ENCODE assay signal across 9 mouse cellular contexts in the genomic region with DNA sequence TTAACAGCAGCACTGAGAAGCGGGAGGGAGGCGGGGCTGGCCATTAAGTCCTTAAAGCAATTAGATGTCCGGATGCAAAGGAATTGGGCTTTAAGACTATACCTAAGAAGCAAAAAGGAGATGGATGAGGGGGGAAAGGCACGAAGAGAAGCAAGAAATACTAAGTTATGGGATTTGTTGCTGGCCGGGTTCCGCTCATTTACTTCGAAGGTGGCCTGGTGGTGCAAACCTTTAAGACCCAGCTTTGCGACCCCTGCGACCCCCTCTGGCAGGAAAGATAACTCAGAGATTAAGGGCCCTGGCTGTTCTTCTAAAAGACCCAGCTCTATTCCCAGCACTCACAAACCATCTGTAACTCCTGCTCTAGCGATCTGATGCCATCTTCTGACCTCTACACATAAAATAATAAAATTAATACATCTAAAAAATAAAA. TPM values are rescaled to one million over a fixed set of nuclear protein-coding genes. Genes with fewer than 3 reads are reported as not detected.
DNase-seq lines count a peak whose midpoint lies in the region; ATAC-seq and TF ChIP-seq lines count a peak whose summit lies in the region.
"Had no signal": no experiment of that assay in that cellular context is flagged by ENCODE, and none has a peak within 500 bp of the region (broad histone marks: within the 10 kb centered on the region; RNA-seq: fewer than 3 reads in every experiment).

No protein-coding gene starts in this region.

- peak overlapping the region; percentile 52 for H3K4me2 ChIP-seq in forebrain, embryonic 11.5 days (ENCODE audit: low read depth, low read length, severe bottlenecking)
- H3K4me2 ChIP-seq in limb, embryonic 12.5 days = peak overlapping the region; percentile 64
- H3K4me2 ChIP-seq in neural tube, embryonic 15.5 days = peak overlapping the region; percentile 71

- no peaks in the 10 kb centered on the region for H3K27me3 ChIP-seq in forebrain, embryonic 11.5 days (ENCODE audit: control insufficient read depth, insufficient read depth, low read length)
- peaks cover 15% of the 10 kb centered on the region for H3K27me3 ChIP-seq in limb, embryonic 12.5 days
- 0 out of 2 replicates have a peak, but pooled peaks cover 4% of the 10 kb centered on the region for H3K27me3 ChIP-seq in neural tube, embryonic 15.5 days (replicated peaks)

- H3K9ac ChIP-seq in forebrain, embryonic 11.5 days (ENCODE audit: low read length) = peak overlapping the region; percentile 21
- no peak overlapping the region; the same call in 1 of the 2 replicates for H3K9ac ChIP-seq in limb, embryonic 12.5 days (replicated peaks)
- H3K9ac ChIP-seq in neural tube, embryonic 15.5 days (replicated peaks) = peak overlapping the region; percentile 32; the same call in 1 of the 2 replicates

- ATAC-seq in forebrain, embryonic 11.5 days (replicated peaks; ENCODE audit: low FRiP score) = 0 out of 2 replicates have a peak, but pooled peaks have one; percentile 1
- ATAC-seq in limb, embryonic 12.5 days (ENCODE audit: insufficient number of reproducible peaks, insufficient read depth, low FRiP score, low TSS enrichment, low read depth) = no peak
- ATAC-seq in neural tube, embryonic 15.5 days (ENCODE audit: low FRiP score) = 0 out of 2 replicates have a peak, but pooled peaks have one; percentile 29

- peaks cover 3% of the 10 kb centered on the region; the same call in 1 of the 2 replicates for H3K4me1 ChIP-seq in lung, adult 2 months (ENCODE audit: control insufficient read depth, insufficient read depth, low read length)
- H3K4me1 ChIP-seq in forebrain, embryonic 11.5 days (replicated peaks; ENCODE audit: control insufficient read depth, insufficient read depth, low read length) = peaks cover 7% of the 10 kb centered on the region; the same call in 1 of the 2 replicates
- peaks cover 14% of the 10 kb centered on the region for H3K4me1 ChIP-seq in limb, embryonic 12.5 days (replicated peaks)
- peaks cover 22% of the 10 kb centered on the region for H3K4me1 ChIP-seq in neural tube, embryonic 15.5 days

- H3K27ac ChIP-seq in forebrain, embryonic 11.5 days (ENCODE audit: low read depth, low read length) = no peak overlapping the region
- H3K27ac ChIP-seq in limb, embryonic 12.5 days = no peak overlapping the region
- H3K27ac ChIP-seq in neural tube, embryonic 15.5 days (replicated peaks) = no peak overlapping the region; the same call in 1 of the 2 replicates

- no peaks in the 10 kb centered on the region for H3K9me3 ChIP-seq in forebrain, embryonic 11.5 days (ENCODE audit: control insufficient read depth, low read length)
- no peaks in the 10 kb centered on the region for H3K9me3 ChIP-seq in limb, embryonic 12.5 days
- H3K9me3 ChIP-seq in neural tube, embryonic 15.5 days (replicated peaks) = no peaks in the 10 kb centered on the region

- H3K36me3 ChIP-seq in forebrain, embryonic 11.5 days (ENCODE audit: control insufficient read depth, insufficient read depth, low read length) = no peaks in the 10 kb centered on the region
- H3K36me3 ChIP-seq in limb, embryonic 12.5 days = no peaks in the 10 kb centered on the region
- no peaks in the 10 kb centered on the region for H3K36me3 ChIP-seq in neural tube, embryonic 15.5 days

- no peak for DNase-seq in lung, adult 2 months
- DNase-seq in lung, postnatal 4 days = no peak
- peak; percentile 70 for DNase-seq in forebrain, embryonic 11.5 days (ENCODE audit: low spot score)
- DNase-seq in spleen, postnatal 10 days (ENCODE audit: low spot score in 2 of 2) = no peak
- no peak for DNase-seq in frontal cortex, postnatal 10 days (ENCODE audit: low spot score in 2 of 2)
- no peak for DNase-seq in yolk sac, embryonic 10.5 days (ENCODE audit: low spot score)

- no peak for TF ChIP-seq CTCF in lung, adult 2 months (IDR thresholded peaks at IDR 0.05; ENCODE audit: insufficient read depth, low read length)

- 14% methylated on average over 10 of the region's 10 CpGs for WGBS in lung, adult 2 months
- 2% methylated on average over 10 of the region's 10 CpGs for WGBS in forebrain, embryonic 11.5 days
- 6% methylated on average over 10 of the region's 10 CpGs for WGBS in limb, embryonic 12.5 days
- 5% methylated on average over 10 of the region's 10 CpGs for WGBS in neural tube, embryonic 15.5 days

- H3K4me3 ChIP-seq in lung, adult 2 months (replicated peaks; ENCODE audit: extremely low read depth, low read depth, low read length) = peak overlapping the region; percentile 52
- peak overlapping the region; percentile 32 for H3K4me3 ChIP-seq in forebrain, embryonic 11.5 days (ENCODE audit: low read depth, low read length)
- H3K4me3 ChIP-seq in limb, embryonic 12.5 days (replicated peaks) = peak overlapping the region; percentile 41
- H3K4me3 ChIP-seq in neural tube, embryonic 15.5 days (replicated peaks) = peak overlapping the region; percentile 39

- TF ChIP-seq POLR2A in lung, adult 2 months (IDR thresholded peaks at IDR 0.05; ENCODE audit: borderline replicate concordance, extremely low read depth, low read depth, low read length) = no peak

RNA-seq across cellular contexts. Expression of a gene that starts 0.5 kb away (rescaled TPM):
- 26.2 and 35.8 TPM in 2 replicates for polyA plus RNA-seq in lung, adult 2 months (2012; rRNA removed)
- 4.5 and 6.8 TPM in 2 replicates for polyA plus RNA-seq in forebrain, embryonic 11.5 days (2014; fragmentation: Nextera tagmentation; extraction: Ambion mirVana)
- 0.38 and 0.88 TPM in 2 replicates for polyA plus RNA-seq in limb, embryonic 12.5 days (2016; fragmentation: Nextera tagmentation; extraction: Ambion mirVana)
- 1.5 and 1.7 TPM in 2 replicates for polyA plus RNA-seq in neural tube, embryonic 15.5 days (2015; fragmentation: Nextera tagmentation; extraction: Ambion mirVana)

RNA-seq across cellular contexts. Expression of a gene that starts 10.5 kb away (rescaled TPM):
- 3.3 and 3.8 TPM in 2 replicates for polyA plus RNA-seq in lung, adult 2 months (2012; rRNA removed)
- polyA plus RNA-seq in forebrain, embryonic 11.5 days (2014; fragmentation: Nextera tagmentation; extraction: Ambion mirVana) = 5.8 and 6.0 TPM in 2 replicates
- polyA plus RNA-seq in limb, embryonic 12.5 days (2016; fragmentation: Nextera tagmentation; extraction: Ambion mirVana) = 4.8 TPM in 2 replicates
- 197 and 226 TPM in 2 replicates for polyA plus RNA-seq in neural tube, embryonic 15.5 days (2015; fragmentation: Nextera tagmentation; extraction: Ambion mirVana)

RNA-seq across cellular contexts. Expression of a gene that starts 23.7 kb away (rescaled TPM):
- polyA plus RNA-seq in lung, adult 2 months (2012; rRNA removed) = 52.0 and 64.6 TPM in 2 replicates
- polyA plus RNA-seq in forebrain, embryonic 11.5 days (2014; fragmentation: Nextera tagmentation; extraction: Ambion mirVana) = 13.9 and 14.4 TPM in 2 replicates
- polyA plus RNA-seq in limb, embryonic 12.5 days (2016; fragmentation: Nextera tagmentation; extraction: Ambion mirVana) = 17.1 and 17.4 TPM in 2 replicates
- polyA plus RNA-seq in neural tube, embryonic 15.5 days (2015; fragmentation: Nextera tagmentation; extraction: Ambion mirVana) = 23.1 and 24.0 TPM in 2 replicates

RNA-seq across cellular contexts. Expression of a gene that starts 24.2 kb away (rescaled TPM):
- polyA plus RNA-seq in lung, adult 2 months (2012; rRNA removed) = 0.08 TPM in 1 of 2 replicates, not detected in the other
- polyA plus RNA-seq in forebrain, embryonic 11.5 days (2014; fragmentation: Nextera tagmentation; extraction: Ambion mirVana) = not detected in 2 replicates
- polyA plus RNA-seq in limb, embryonic 12.5 days (2016; fragmentation: Nextera tagmentation; extraction: Ambion mirVana) = not detected in 2 replicates
- 0.17 TPM in 1 of 2 replicates, not detected in the other for polyA plus RNA-seq in neural tube, embryonic 15.5 days (2015; fragmentation: Nextera tagmentation; extraction: Ambion mirVana)
- polyA plus RNA-seq: large intestine, adult 2 months had no signal

RNA-seq across cellular contexts. Expression of a gene that starts 28.5 kb away (rescaled TPM):
- polyA plus RNA-seq in lung, adult 2 months (2012; rRNA removed) = 20.2 and 22.4 TPM in 2 replicates
- 7.5 and 8.4 TPM in 2 replicates for polyA plus RNA-seq in forebrain, embryonic 11.5 days (2014; fragmentation: Nextera tagmentation; extraction: Ambion mirVana)
- 8.7 and 9.1 TPM in 2 replicates for polyA plus RNA-seq in limb, embryonic 12.5 days (2016; fragmentation: Nextera tagmentation; extraction: Ambion mirVana)
- polyA plus RNA-seq in neural tube, embryonic 15.5 days (2015; fragmentation: Nextera tagmentation; extraction: Ambion mirVana) = 7.9 and 9.2 TPM in 2 replicates

Comparison
In these comparisons a context has a peak if more than half of its experiments do, and no peak if none do; other contexts are left out.
1. RNA of a gene that starts 10.5 kb away (polyA plus RNA-seq): 197 to 226 TPM in neural tube, embryonic 15.5 days; 5.8 to 6.0 TPM in forebrain, embryonic 11.5 days, 4.8 TPM in limb, embryonic 12.5 days and 3.3 to 3.8 TPM in lung, adult 2 months; every median in the first group is over 10 times any median in the second.
2. Peak in every context shown above with its lines, with median percentiles within 50 percentile points of each other: H3K4me3 ChIP-seq and H3K4me2 ChIP-seq.